Mouse (Mus musculus): ENCODE results near the gene Map2. TPM values are rescaled to one million over a fixed set of nuclear protein-coding genes. Genes with fewer than 3 reads are reported as not detected.

Gene Map2
- polyA plus RNA-seq, 1 experiment = 2.4 TPM

DNA sequence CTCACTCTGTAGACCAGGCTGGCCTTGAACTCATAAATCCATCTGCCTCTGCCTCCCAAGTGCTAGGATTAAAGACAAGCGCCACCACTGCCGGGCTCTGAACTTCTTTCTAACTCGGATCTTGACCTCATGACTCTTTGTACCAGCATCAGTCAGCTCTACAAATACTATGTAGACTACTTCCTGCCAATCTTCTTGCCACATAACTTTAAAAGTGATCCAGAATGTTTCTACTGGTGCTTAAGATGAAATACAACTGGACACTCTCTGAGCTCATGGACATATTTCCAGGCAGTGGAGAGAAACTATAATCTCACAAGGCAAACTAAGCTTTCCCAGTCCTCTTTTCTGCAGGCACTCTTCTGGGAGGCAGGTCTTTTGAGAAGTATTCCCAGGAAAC lies 284.3 kb downstream of the Map2 start:
- Histone ChIP-seq H3K4me2 (ENCODE audit: low read depth) (no peak overlapping the region), H3K4me3 (no peak overlapping the region), H3ac (ENCODE audit: control insufficient read depth, insufficient read length) (no peak overlapping the region), H3K36me3 (ENCODE audit: control insufficient read depth, insufficient read depth) (no peaks in the 10 kb centered on the region), H3K27me3 (ENCODE audit: control insufficient read depth, insufficient read depth, insufficient read length) (no peaks in the 10 kb centered on the region), H3K79me2 (ENCODE audit: control insufficient read depth, insufficient read depth) (no peaks in the 10 kb centered on the region)
- TF ChIP-seq POLR2A (IDR thresholded peaks at IDR 0.05; ENCODE audit: insufficient read length, low read depth) (no peak), SRF (IDR thresholded peaks at IDR 0.05; ENCODE audit: control insufficient read depth, insufficient read length, low read depth) (no peak), CEBPB (IDR thresholded peaks at IDR 0.05; ENCODE audit: insufficient read depth, poor library complexity, severe bottlenecking) (no peak), MAX (IDR thresholded peaks at IDR 0.05; ENCODE audit: low read depth) (no peak), TCF12 (IDR thresholded peaks at IDR 0.05; ENCODE audit: insufficient read depth, poor library complexity, severe bottlenecking) (no peak), USF1 (IDR thresholded peaks at IDR 0.05; ENCODE audit: low read depth) (no peak), POLR2AphosphoS2 (IDR thresholded peaks at IDR 0.05; ENCODE audit: insufficient read length, low read depth) (no peak), REST (IDR thresholded peaks at IDR 0.05; ENCODE audit: insufficient read depth, insufficient read length) (no peak), E2F4 (IDR thresholded peaks at IDR 0.05; ENCODE audit: insufficient read depth) (no peak), MYOD1 (IDR thresholded peaks at IDR 0.05; ENCODE audit: control insufficient read depth in 1 of 3, insufficient read length in 2 of 3, low read depth in 2 of 3) (no peak)

DNA sequence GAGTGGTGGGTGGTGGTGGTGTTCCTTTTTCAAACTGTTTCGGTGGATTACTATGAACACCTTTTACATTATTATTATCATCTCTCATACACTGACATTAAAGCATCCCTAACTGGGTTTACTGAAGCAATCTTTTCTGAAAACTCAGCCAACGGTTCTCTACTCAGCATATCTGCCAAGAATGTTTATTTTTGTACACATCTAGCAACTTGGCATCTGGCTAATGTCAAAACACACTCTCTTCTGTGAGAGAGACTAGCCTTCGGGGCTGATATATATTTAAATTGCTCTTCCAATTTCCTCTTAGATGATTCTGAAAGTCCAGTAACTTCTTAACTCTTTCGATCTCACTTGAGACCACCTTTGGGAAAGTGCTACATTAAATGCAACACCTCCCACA lies 285.8 kb downstream of the Map2 start:
- H3K79me2 ChIP-seq (ENCODE audit: control insufficient read depth, insufficient read depth) = no peaks in the 10 kb centered on the region
- no peak overlapping the region for H3K4me2 ChIP-seq (ENCODE audit: low read depth)
- no peaks in the 10 kb centered on the region for H3K27me3 ChIP-seq (ENCODE audit: control insufficient read depth, insufficient read depth, insufficient read length)
- H3ac ChIP-seq (ENCODE audit: control insufficient read depth, insufficient read length) = no peak overlapping the region
- TF ChIP-seq USF1 (IDR thresholded peaks at IDR 0.05; ENCODE audit: low read depth) = no peak
- no peak for TF ChIP-seq CEBPB (IDR thresholded peaks at IDR 0.05; ENCODE audit: insufficient read depth, poor library complexity, severe bottlenecking)
- TF ChIP-seq TCF3 (IDR thresholded peaks at IDR 0.05; ENCODE audit: insufficient read length, low read depth) = no peak
- no peak for TF ChIP-seq POLR2AphosphoS2 (IDR thresholded peaks at IDR 0.05; ENCODE audit: insufficient read length, low read depth)
- no peak for TF ChIP-seq SRF (IDR thresholded peaks at IDR 0.05; ENCODE audit: control insufficient read depth, insufficient read length, low read depth)
- TF ChIP-seq TCF12 (IDR thresholded peaks at IDR 0.05; ENCODE audit: insufficient read depth, poor library complexity, severe bottlenecking) = no peak
- no peak for TF ChIP-seq REST (IDR thresholded peaks at IDR 0.05; ENCODE audit: insufficient read depth, insufficient read length)
- TF ChIP-seq MAX (IDR thresholded peaks at IDR 0.05; ENCODE audit: low read depth) = no peak
- TF ChIP-seq POLR2A (IDR thresholded peaks at IDR 0.05; ENCODE audit: insufficient read length, low read depth) = no peak
- TF ChIP-seq E2F4 (IDR thresholded peaks at IDR 0.05; ENCODE audit: insufficient read depth) = no peak
- TF ChIP-seq MYOG (IDR thresholded peaks at IDR 0.05; ENCODE audit: control insufficient read depth in 1 of 3, insufficient read depth in 1 of 3, insufficient read length in 2 of 3, low read depth in 2 of 3) = no peak
- no peak for TF ChIP-seq MYOD1 (IDR thresholded peaks at IDR 0.05; ENCODE audit: control insufficient read depth in 1 of 3, insufficient read length in 2 of 3, low read depth in 2 of 3)
- no peak overlapping the region for H3K4me3 ChIP-seq
- no peaks in the 10 kb centered on the region for H3K36me3 ChIP-seq (ENCODE audit: control insufficient read depth, insufficient read depth)

DNA sequence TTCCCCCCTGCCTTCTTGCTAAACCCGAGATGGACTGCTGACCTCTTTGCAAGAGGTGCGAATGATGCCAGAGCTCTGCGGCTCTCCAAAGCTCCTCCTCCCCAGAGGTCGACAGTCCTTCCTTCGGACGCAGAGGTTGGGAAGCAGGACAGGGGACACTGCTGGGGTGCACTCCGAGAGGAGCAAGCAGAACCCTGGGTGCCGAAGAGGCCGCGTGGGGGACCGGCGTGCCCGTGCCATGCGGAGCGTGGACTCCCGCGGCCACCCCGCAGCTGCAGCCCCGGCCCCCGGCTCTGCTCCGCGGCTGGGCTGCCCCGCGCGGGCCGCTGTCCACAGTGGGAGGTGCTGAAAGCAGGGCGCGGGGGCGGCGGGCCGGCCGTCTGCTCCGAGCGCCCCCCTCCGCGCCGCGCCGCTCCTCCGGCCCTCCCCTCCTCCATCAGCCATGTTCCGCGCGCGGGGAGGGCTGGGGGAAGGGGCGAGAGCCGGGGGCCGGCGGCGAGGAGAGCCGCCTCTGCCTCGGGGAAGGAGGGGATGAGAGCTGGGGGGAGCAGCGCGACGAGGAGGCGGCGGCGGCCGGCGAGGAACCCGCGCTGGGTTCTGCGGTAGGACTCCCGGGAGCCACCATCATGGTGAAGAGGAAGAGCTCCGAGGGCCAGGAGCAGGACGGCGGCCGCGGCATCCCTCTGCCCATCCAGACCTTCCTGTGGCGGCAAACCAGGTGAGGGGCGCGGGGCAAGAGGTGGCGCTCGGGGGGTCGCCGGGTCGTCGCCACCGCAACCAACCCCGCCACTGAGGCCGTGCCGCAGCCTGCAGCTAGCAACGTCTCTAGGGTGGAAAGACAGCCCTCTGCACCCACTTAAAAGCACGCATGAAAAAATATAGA lies 293.0 kb downstream of the Map2 start, which contains the start of gene Unc80:
Gene Unc80, plus strand, starts transcription at position 547 of the 883 bp plus-strand sequence.
- no peaks in the 10 kb centered on the region for H3K36me3 ChIP-seq (ENCODE audit: control insufficient read depth, insufficient read depth)
- TF ChIP-seq POLR2AphosphoS2 (IDR thresholded peaks at IDR 0.05; ENCODE audit: insufficient read length, low read depth) (no peak), TCF12 (IDR thresholded peaks at IDR 0.05; ENCODE audit: insufficient read depth, poor library complexity, severe bottlenecking) (no peak), SRF (IDR thresholded peaks at IDR 0.05; ENCODE audit: control insufficient read depth, insufficient read length, low read depth) (no peak), REST (IDR thresholded peaks at IDR 0.05; ENCODE audit: insufficient read depth, insufficient read length) (peak; percentile 43)
- peaks cover 10% of the 10 kb centered on the region for H3K27me3 ChIP-seq (ENCODE audit: control insufficient read depth, insufficient read depth, insufficient read length)
- no peak within 1 kb of the TSS for H3K4me3 ChIP-seq
- H3K4me2 ChIP-seq (ENCODE audit: low read depth) = no peak within 1 kb of the TSS
- no peak within 1 kb of the TSS for H3ac ChIP-seq (ENCODE audit: control insufficient read depth, insufficient read length)
- no peaks in the 10 kb centered on the region for H3K79me2 ChIP-seq (ENCODE audit: control insufficient read depth, insufficient read depth)

DNA sequence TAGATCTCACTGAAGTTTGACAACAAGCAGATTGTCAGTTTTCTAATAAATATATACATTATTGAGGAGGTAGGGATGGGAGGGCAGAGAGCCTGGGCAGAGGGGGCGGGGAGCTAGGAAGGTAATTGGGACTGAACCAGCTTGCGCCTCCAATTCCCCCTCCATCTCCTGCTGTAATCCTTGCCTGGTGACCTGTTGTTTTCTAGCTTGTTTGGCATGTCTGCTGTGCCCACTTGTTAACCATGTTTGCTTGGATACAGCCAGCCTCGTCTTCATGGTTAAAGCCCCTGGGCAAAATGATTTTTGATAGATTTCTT lies 293.6 kb downstream of the Map2 start:
- no peak overlapping the region for H3ac ChIP-seq (ENCODE audit: control insufficient read depth, insufficient read length)
- peaks cover 10% of the 10 kb centered on the region for H3K27me3 ChIP-seq (ENCODE audit: control insufficient read depth, insufficient read depth, insufficient read length)
- H3K4me3 ChIP-seq = no peak overlapping the region
- no peaks in the 10 kb centered on the region for H3K36me3 ChIP-seq (ENCODE audit: control insufficient read depth, insufficient read depth)
- H3K79me2 ChIP-seq (ENCODE audit: control insufficient read depth, insufficient read depth) = no peaks in the 10 kb centered on the region
- TF ChIP-seq POLR2A (IDR thresholded peaks at IDR 0.05; ENCODE audit: insufficient read length, low read depth) (no peak), MAX (IDR thresholded peaks at IDR 0.05; ENCODE audit: low read depth) (no peak), TCF3 (IDR thresholded peaks at IDR 0.05; ENCODE audit: insufficient read length, low read depth) (no peak), POLR2AphosphoS2 (IDR thresholded peaks at IDR 0.05; ENCODE audit: insufficient read length, low read depth) (no peak), E2F4 (IDR thresholded peaks at IDR 0.05; ENCODE audit: insufficient read depth) (no peak)
- no peak overlapping the region for H3K4me2 ChIP-seq (ENCODE audit: low read depth)

DNA sequence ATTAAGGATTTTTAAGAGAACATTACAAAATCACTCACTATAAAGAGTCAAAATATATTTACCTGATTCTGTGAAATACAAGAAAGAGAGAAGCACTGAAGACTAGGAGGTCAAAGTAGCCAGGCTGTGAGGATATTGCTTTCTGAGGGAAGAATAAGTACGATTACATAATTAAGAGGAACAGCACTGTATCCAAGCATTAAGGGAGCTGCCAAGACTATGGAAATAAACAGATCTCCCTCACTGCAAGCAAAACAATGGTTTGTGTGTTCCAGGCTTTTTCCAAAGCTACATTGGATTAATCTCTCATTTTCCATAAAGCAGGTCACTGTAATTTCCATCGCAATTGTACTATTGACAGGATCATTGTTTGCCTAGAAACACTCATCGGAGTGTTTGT lies 307.7 kb downstream of the Map2 start:
- Histone ChIP-seq H3ac (ENCODE audit: control insufficient read depth, insufficient read length) (no peak overlapping the region), H3K79me2 (ENCODE audit: control insufficient read depth, insufficient read depth) (no peaks in the 10 kb centered on the region), H3K27me3 (ENCODE audit: control insufficient read depth, insufficient read depth, insufficient read length) (no peaks in the 10 kb centered on the region), H3K4me2 (ENCODE audit: low read depth) (no peak overlapping the region), H3K4me3 (no peak overlapping the region), H3K36me3 (ENCODE audit: control insufficient read depth, insufficient read depth) (no peaks in the 10 kb centered on the region)
- TF ChIP-seq MAX (IDR thresholded peaks at IDR 0.05; ENCODE audit: low read depth) (no peak), POLR2AphosphoS2 (IDR thresholded peaks at IDR 0.05; ENCODE audit: insufficient read length, low read depth) (no peak), MYOD1 (IDR thresholded peaks at IDR 0.05; ENCODE audit: control insufficient read depth in 1 of 3, insufficient read length in 2 of 3, low read depth in 2 of 3) (no peak), TCF3 (IDR thresholded peaks at IDR 0.05; ENCODE audit: insufficient read length, low read depth) (no peak), SRF (IDR thresholded peaks at IDR 0.05; ENCODE audit: control insufficient read depth, insufficient read length, low read depth) (no peak), REST (IDR thresholded peaks at IDR 0.05; ENCODE audit: insufficient read depth, insufficient read length) (no peak), POLR2A (IDR thresholded peaks at IDR 0.05; ENCODE audit: insufficient read length, low read depth) (no peak), E2F4 (IDR thresholded peaks at IDR 0.05; ENCODE audit: insufficient read depth) (no peak)

Other genes with a start within 250 kb of the Map2 start
- not detected for gene Crygf, start 248.8 kb upstream of the Map2 start, polyA plus RNA-seq (2012; fragmentation: generic; extraction: Trizol)